Comparison of ENCODE assay signal across 25 mouse cellular contexts in the genomic region with DNA sequence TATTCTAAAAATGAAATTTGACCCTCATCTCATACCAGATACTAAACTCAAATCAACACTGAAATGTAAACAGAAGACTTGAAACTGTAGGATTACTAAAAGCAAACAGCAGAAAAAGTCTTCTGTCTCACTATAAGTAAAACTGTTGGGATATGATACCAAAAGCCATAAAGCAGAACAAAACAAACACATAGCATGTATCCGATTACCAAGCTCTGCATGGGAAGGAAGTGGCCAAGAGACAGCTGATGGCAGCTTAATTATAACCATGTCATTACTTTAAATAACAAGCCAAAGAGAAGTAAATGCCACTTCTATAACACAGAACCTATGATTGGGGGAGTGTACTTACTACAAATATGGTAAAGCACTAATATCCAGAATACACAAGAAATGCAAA.
"Had no signal": no experiment of that assay in that cellular context is flagged by ENCODE, and none has a peak within 500 bp of the region (broad histone marks: within the 10 kb centered on the region; RNA-seq: fewer than 3 reads in every experiment).

No protein-coding gene starts in this region.

- DNase-seq: gastrocnemius, postnatal 14 days; gastrocnemius, postnatal 36 days; heart, adult 11 months; heart, postnatal 10 days; heart, postnatal 4 days; kidney, adult 18-20 months; kidney, adult 9 months; kidney, postnatal 10 days; kidney, postnatal 25 days; kidney, postnatal 4 days; liver had no signal

- ATAC-seq: hindbrain, embryonic 16.5 days; inflammation-experienced regulatory T-cells, adult 6 months; intestine, embryonic 15.5 days; intestine, postnatal 0 days had no signal

- H3K27ac ChIP-seq: heart, embryonic 10.5 days; hindbrain, embryonic 10.5 days; hindbrain, embryonic 12.5 days; hindbrain, embryonic 14.5 days; intestine, embryonic 15.5 days; layer of hippocampus, adult 2 months; left cerebral cortex, adult 2 months; limb, embryonic 10.5 days; limb, embryonic 12.5 days had no signal

- H3K4me2 ChIP-seq: heart, embryonic 12.5 days; hindbrain, embryonic 12.5 days; hindbrain, embryonic 14.5 days; intestine, embryonic 15.5 days; limb, embryonic 12.5 days; liver, embryonic 11.5 days had no signal

- H3K9me3 ChIP-seq: heart, embryonic 10.5 days; heart, embryonic 12.5 days; hindbrain, embryonic 10.5 days; hindbrain, embryonic 12.5 days; intestine, embryonic 15.5 days; limb, embryonic 10.5 days; limb, embryonic 12.5 days had no signal

- H3K4me1 ChIP-seq: heart, embryonic 10.5 days; heart, embryonic 12.5 days; hindbrain, embryonic 10.5 days; hindbrain, embryonic 12.5 days; intestine, embryonic 15.5 days; limb, embryonic 10.5 days; limb, embryonic 12.5 days had no signal

- H3K9ac ChIP-seq: heart, embryonic 12.5 days; hindbrain, embryonic 12.5 days; hindbrain, embryonic 14.5 days; intestine, embryonic 15.5 days; limb, embryonic 12.5 days had no signal

- H3K36me3 ChIP-seq: heart, embryonic 10.5 days; heart, embryonic 12.5 days; hindbrain, embryonic 10.5 days; hindbrain, embryonic 12.5 days; intestine, embryonic 15.5 days; limb, embryonic 10.5 days; limb, embryonic 12.5 days had no signal

- H3K27me3 ChIP-seq: heart, embryonic 12.5 days; hindbrain, embryonic 12.5 days; intestine, embryonic 15.5 days; limb, embryonic 12.5 days had no signal

- H3K4me3 ChIP-seq: heart, embryonic 10.5 days; heart, embryonic 12.5 days; hindbrain, embryonic 10.5 days; hindbrain, embryonic 12.5 days; intestine, embryonic 15.5 days; layer of hippocampus, adult 2 months; left cerebral cortex, adult 2 months; limb, embryonic 10.5 days; limb, embryonic 12.5 days had no signal
